Mouse (Mus musculus) heart, adult 8-10 months (tissue): Measurements from ENCODE around the gene Spata21. TPM values are rescaled to one million over a fixed set of nuclear protein-coding genes. Genes with fewer than 3 reads are reported as not detected.

Experiments
- DNase-seq: peaks from one replicate; pipeline ENCODE4 v3.0.0; 2022; ENCODE audit warnings: low spot score
- total RNA-seq, 4 experiments: library from RNA; stranded (reverse); gene quantifications; 2 replicates each; pipeline ENCODE4 v1.2.4; 2022

Gene Spata21
- total RNA-seq, 4 experiments from 2014 or later, result not detected

DNA sequence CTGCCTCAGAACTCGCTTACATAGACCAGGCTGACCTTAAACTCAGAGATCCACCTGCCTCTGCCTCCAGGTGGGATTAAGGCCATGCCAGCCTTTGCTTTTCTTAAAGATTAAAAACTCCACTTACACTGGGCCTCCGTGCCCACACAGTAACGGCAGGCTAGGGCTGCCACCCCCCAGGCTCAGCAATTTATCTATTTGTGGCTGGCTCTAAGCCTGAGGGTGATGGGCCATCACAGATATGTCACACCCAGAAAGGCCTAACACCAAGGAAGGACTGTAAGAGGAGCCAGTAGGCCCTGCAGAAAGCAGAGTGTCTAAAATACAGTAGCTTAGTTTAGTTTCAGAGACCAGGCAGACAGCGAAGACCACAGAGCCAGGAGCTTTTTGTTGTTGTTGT is 14.0 kb upstream of the Spata21 start:
- no peak for DNase-seq

DNA sequence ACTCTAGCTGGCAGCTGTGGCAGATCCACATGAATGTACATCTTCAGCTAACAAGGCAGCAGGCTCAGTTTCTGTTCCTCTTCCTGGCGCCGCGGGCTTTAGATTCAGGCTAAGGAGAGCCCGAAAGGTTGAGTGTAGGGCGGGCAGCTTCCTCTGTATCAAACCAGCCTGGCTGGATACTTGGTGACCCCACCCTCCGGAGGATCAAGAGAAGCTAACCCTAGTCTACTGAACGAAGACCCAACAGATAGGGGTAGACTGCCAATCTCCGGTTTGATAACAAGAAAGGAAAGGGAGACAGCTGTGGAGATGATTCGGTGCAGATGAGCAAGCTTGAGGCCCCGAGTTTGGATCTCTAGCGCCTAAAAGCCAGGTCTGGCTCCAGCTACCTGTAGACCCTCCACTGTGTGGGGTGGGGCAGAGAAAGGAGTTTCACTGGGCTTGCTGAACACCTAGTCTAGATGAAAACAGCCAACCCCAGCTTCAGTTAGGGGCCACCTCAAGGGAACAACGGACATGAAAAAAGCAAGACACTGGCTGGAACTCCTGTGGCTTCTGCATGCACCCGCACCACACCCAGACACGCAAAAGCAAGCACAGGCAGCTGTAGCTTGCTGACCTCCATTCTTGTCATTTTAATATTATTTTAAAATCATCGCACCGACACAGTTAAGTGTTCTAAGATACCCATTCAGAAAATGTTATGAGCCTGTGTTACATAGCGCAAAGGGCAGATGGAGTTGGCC is 11.2 kb upstream of the Spata21 start:
- peak; percentile 35 for DNase-seq

DNA sequence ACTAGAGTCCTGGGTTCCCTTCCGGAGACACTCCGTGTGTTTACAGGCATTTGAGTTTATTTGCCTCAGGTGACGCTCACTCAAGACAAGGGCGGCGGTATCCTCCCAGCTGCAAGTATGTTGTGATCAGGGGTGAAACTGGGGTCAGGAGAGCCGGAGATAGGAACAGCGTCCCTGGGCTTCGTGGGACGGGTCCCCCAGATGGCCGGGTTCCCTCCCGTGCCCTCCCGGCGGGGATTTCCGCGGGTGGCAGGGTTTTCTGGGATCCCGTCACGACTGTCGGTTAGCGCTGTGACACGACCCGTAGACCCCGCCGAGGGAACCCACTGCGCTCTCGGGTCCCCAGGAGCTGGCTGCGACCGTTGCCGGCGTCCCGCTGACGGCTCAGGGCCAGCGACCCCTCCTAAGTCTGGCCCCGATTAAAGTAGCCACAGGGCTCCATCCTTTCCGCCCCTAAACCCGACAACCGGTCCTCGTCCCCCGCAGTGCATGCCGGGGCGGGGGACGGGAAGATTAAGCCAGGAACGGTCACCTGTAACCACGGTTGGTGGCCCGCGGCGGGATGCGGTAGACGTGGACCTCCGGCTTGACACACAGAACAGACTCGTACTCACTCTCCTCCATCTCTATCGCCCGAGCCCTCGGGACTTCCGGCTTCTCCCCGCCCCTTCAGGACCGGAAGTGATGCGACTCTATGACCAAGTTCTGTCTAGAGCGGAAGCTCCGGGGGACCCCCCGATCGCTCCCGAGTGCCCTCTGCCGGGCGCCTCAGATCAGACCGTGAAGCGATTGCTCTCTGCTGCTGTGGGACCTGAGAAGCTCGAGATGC is 10.2 kb upstream of the Spata21 start, which contains the start of gene Necap2:
Gene Necap2, minus strand, starts transcription at position 677 of the 829 bp plus-strand sequence.
- DNase-seq, result peak; percentile 96

DNA sequence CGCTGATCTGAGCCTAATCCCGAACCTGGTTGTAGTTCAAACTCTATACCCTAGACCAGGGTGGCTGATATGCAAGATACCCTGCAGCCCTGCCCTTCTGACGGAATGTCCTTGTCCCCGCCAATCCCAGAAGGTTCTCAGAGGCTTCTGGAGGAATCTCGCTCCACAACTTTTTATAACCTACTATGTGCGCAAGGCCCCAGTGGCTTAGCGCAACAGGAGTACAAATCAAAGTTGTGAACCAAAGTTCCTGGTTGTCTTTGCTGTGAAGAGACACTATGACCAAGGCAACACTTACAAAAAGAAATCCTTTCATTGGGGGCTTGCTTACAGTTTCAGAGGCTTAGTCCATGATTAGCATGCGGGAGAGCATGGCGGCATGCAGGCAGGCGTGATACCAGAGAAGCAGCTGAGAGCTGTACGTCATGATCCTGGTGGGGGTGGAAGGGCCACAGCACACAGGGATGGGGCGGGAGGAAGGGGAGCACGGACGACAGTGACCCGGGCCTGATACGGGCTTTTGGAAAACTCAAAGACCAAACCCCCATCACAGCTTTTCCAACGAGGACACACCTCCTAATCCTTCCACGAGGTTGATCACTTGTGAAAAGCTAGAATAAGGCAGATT is 9.5 kb upstream of the Spata21 start:
- no peak for DNase-seq

DNA sequence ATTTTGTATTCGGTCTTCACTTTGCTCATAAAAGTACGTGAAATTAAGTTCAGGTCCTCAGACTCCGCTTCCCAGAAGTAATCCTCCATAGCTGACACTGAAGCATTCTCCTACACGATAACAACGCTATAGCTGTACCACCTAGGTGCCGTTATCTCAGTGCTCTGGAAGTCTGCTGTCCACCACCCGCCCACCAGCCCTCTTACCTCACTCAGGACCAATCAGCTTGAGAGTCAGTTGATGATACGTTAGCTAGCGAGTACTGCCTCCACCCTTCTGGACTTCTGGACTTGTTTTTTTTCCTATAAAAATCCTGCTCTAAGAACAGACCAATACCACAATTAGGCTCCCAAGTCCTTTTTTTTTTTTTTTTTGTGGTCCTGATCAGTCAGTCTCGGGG is 1.3 kb upstream of the Spata21 start:
- no peak for DNase-seq

DNA sequence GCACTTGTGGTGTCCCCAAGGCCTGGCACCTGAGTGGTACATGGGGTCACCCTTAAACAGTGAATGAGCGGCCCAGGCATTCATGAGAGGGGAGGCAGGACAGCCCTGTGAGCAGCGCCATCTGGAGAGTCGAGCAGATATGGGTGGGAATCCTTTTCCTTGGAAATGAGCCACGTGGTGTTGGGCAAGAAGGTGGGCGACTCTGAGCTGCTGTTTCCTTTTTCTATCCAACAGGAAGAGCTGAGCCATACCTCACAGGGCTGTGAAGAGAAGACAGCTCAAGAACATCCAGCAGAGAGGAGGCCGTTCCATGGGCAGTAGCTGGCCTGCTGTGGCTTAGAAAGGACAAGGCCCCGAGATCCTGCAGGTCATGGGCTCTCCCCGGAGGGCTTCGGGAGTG is 581 bp downstream of the Spata21 start:
- no peak for DNase-seq

DNA sequence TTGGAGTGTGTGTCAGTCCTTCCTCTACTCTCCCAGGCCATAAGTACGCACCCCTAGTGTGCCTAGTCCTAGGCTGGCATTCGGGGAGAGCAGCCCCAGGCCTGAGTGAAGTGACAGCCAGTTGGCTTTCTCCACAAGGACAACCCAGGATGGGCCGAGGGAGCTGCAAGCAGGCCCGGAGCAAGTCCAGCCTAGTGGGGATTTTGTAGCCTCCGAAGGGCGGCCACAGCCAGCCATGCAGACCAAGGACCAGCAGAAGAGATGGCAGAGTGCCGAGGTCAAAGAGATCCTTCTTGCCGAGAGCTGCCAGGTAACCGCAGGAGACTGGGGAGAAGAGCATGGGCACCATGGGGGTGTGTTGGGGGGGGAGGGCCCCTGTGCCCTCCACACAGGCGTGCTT is 6.9 kb downstream of the Spata21 start:
- DNase-seq, result no peak

DNA sequence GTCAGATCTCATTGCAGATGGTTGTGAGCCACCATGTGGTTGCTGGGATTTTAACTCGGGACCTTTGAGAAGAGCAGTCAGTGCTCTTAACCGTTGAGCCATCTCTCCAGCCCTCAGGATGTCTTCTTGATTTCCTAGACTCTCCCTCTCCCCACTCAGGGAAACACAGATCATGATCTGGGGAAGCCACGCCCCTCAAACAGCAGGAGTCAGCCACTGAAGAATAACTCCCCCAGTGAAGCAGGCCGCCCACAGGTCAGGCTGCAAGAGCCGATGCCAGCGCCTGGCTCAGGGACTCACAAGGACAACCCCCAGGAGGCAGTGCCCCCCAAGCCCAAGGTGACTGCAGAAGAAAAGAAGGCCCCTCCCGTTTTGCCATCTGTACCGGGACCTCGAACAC is 8.6 kb downstream of the Spata21 start:
- DNase-seq, result no peak

DNA sequence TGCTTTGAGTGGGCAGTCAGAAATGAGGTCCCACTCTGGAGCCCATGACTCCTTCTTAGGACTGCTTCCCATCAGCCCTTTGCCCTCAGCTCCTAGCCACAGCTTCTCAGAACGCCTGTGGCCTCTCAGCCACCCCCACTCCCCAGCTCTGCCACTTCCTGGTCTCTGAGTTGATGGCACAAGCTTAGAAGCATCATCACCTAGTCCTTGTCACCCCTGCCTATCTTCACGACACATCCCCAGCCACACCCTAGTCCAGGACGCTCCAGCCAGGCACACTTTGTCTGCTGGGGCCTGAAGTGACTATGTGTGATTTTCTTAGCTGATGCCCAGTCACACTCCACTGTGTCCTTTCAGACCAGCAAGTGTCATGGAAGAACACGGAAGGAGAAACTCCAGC is 10.8 kb downstream of the Spata21 start:
- no peak for DNase-seq

DNA sequence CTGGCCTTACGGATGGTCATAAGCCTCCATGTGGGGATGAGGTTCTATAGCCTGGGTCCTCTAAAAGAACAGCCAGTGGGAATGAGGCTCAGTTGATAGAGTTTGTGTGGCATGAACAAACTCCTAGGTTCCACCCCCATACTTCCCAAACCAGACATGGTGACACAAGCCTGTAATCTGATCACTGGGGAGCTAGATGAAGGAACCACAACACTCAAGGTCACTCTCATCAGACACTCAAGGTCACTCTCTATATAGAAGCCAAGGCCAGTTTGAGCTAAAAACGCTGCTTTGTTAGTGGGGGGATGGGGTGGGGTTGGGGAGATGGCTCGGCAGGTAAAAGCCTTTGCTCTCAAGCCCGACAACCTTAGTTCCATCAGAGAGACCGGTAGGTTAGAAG is 11.8 kb downstream of the Spata21 start:
- DNase-seq, result no peak

DNA sequence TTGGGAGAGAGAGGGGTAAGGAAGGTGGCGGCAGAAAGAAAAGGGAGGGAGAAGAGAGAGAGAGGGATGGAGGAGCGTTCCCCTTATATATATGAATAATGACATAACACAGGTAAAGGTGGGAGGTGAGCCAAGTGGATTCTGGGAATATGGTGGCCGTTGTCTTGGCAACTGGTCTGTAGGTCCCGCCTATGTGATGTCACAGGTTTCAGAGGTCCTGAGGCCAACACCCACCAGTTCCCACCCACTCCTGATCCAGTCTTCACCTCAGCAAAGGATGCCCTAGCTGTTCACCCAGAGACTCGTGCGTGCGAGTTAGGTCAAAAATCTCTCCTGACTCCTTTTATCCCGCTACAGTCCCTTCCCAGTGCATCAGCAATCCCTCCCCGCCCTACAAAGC is 13.2 kb downstream of the Spata21 start:
- DNase-seq, result no peak

DNA sequence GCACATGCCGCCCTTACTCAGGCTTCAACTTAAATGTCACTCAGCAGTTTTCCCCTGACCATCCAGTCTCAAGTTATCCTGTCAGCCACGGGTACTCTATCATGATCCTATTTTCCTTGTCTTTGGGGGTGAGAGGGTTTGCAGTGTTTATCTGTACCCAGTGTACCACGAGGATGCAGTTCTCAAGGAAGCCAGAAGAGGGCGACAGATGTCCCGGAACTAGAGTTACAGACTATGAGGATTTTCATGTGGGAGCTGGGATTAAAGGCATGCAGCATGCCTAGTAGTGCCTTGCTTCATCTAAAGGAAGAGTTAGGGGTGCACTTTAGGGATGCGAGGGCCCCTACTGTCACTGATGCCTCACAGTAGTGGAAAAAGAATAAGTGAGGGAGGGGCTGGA is 13.7 kb downstream of the Spata21 start:
- DNase-seq, result no peak

DNA sequence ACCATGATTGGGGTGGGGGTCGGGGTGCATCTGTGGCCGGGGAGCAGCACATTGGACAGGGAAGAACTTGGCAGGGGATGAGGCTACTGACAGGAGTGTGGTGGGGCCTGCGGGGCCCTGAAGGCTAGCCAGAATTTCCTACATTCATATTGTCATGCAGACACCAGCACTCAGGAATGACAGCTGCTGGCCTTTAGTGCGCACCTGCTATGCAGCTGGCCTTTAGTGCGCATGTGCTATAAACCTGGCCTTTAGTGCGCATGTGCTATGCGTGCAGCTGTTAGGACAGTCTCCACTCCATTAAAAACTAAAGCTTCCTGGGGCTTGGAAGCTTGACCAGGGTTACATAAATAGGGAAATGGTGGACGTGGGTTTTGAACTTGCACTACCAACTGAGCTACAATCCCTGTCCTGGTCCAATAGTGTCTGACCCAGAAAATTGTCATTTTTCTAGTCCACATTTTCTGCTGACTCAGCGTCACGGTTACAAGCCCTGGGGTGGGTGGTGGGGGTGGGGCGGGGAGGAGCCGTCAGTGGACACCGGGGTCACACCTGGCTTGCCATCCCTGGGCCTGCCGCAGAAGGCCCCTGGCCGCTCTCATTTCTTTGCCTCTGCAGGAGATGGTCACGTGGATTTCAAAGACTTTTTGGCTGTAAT is 18.5 kb downstream of the Spata21 start:
- DNase-seq, result no peak

DNA sequence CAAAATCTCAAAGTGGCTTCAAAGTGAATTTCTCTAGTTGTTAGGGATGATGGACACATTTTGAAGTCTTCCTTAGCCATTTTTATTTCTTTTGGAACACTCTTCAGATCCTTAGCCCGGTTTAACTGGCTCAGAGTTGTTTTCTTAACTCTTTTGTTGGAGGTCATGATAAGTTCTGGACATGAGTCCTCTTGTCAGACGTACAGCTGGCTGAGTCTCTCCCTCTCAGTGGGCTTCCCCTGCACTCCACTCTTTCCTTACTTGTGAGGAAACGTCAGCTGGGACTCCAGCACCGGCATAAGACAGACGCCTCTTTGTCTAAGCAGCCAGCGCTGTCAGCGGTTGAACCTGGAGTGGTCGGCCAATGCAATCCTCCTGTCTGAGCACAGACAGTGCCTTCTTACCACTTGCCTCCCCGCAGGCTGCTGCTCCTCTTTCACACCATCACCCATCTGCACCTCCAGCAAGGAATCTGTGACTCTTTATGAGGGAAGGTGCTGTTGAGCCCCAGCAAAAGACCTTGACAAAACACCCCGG is 20.1 kb downstream of the Spata21 start:
- no peak for DNase-seq

DNA sequence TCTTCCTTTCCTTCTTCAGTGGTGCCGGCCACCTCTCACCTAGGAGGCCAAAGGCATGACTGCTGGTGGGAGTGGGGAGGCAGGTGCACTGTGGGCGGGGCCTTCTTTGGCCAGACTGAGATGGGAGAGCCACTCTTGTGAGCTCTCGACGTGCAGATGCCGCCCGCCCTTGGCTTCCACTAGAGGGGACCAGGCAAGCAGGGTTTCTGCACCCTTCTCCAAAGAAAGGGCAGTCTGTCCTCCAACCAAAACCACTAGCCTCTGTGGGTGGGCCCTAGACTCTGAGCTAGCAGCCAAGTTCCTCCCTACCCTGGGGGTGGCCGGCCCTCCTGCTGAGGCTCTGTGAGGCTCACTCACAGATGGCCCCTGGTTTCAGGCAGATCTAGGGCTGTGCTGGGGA is 25.7 kb downstream of the Spata21 start:
- DNase-seq, result no peak

DNA sequence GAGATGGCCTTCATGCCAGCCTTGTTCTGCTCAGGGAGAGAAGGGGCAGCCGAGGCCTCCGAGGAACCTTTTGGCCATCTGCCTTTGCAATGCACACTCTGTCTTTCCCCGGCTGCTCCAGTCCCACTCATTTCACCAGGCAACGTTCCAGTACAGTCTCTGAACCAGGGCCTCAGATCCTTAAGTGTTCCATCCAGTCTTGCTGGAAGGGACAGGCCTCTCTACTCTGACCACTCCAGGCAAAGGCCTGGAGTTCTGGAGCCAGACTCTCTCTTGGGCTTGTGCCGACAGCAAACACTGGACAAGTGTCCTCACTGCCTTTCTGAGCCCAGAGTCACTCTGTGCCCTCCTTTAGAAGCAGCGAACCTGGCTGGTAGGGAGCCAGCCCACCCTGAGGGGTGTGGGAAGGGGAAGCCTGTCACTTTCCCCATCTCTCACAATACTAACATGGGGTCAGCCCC is 26.4 kb downstream of the Spata21 start:
- peak; percentile 23 for DNase-seq

DNA sequence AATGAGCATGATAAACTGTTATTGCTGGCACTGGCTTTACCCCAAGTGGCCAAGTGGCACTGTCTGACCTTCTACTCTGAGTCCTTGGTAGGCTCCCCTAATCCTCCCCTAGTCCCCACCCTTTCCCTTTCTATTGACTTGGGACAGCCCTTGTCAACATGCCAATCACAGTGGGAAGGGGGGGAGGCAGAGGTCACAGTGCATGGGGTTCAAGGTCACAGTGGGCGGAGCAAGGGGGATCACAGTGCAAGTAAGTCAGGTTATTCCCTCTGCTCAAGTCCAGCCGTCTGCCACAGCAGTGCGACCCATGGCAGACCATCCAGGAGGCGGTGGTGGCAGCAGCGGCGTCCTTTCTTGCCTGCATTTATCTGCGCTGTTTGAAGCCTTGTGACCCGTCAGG is 27.3 kb downstream of the Spata21 start:
- DNase-seq, result no peak

DNA sequence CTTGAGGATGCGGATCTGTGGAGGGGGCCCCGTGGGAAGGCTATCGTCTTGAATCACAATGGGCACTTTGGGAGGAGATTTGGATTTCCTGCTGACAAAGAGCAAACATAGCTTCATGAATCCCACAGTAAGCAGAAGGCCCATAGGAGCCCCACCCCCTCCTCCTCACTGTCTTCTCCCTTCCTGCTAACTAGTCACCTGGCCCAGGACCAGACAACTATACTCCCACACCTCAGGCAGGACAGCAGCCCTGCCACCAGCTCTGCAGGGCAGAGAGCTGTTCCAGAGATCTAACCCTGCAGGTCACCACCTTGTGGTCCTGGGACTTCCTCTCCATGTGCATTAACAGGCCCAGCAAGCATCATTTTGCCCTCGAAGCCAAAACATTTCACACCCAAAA is 30.6 kb downstream of the Spata21 start:
- DNase-seq, result no peak

DNA sequence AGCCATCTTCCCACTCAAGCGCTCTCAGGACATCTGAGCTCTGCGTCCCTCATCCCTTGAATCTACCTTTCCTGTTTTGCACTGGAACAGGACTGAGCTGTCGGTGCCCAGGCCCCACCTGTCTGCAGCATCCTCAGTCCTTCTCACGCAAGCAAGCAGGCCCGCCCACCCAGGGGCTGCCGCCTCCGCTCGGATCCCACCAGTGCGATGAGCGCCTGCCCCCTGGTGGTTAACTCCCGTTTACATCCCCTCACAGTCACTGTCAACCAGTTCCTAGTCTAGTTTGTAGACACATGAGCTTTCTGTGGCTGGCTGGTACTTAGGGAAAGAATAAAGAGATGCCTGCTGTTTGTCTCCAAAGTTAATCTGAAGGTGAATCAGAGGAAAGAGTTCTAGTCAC is 32.6 kb downstream of the Spata21 start:
- no peak for DNase-seq

DNA sequence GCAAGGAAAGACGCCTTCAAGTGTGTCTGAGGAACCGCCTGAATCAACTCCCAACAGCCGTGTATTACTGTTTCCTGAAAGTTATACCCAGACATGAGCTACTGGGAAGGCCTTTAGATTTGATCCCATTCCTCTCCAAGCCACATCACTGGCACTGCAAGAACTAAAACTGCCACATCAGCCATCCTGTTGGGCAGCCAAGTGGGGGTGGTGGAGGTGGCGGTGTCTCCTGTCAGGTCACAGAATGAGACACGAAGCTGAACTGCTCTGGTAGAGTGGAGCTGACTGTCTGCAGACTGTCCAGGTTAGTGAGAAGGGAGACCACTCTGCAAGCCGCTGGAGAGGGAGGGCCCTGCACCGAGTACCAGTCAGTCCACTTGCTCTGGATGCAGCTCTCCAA is 34.5 kb downstream of the Spata21 start:
- DNase-seq, result no peak

DNA sequence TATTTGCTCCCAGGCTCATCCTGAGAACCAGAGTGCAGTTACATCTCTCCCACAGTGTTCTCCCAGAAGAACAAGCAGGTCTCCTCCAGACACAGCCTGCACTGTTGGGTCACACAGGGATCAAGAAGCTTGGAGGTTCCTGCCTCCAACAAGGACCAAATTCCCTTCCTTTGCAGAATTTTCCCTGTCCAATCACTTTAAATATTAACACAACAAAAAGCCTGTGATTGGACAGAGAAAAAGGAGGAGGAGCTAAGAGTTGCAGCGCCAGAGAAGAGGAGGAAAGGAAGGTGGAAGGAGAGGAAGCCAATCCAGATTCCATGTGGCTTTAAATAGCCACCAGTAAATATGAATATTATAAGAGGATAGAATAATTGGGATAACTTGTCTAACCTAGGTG is 34.9 kb downstream of the Spata21 start:
- no peak for DNase-seq

DNA sequence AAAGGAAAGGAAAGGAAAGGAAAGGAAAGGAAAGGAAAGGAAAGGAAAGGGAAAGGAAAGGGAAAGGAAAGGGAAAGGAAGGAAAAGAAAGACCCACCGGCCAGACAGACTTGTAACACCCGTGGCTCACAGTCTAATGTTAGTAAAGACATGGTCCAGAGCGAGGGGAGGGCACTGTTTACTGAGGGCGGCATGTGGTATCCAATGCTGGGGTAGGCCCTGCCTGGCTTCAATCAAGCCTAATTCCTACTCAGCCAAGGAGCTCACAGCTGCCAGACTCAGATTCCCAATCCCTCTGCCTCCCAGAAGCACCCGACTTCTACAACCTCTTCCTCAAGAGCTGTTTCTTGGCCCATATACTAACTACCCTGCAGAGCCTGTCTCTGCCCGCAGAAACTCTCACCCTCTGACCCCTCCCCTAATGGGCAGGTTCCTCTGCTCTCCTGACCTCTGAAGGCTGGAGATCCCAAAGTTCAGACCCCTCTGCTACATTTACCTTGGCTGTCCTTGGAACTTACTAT is 41.1 kb downstream of the Spata21 start:
- no peak for DNase-seq
